Mouse (Mus musculus) E14TG2a.4 (cell line): ENCODE results near the gene Irx5.
A peak's percentile ranks its signal among the peaks of the same experiment; 100 is the strongest.

ENCODE experiments used
- H3K27me3 ChIP-seq: 2 replicates; pipeline ENCODE4 v1.6.1; 2014; ENCODE audit warnings: low read length, control low read depth; ENCODE audit not compliant: insufficient read depth
- H3K36me3 ChIP-seq: 2 replicates; pipeline ENCODE4 v1.6.1; 2014; ENCODE audit warnings: low read length, control low read depth; ENCODE audit not compliant: insufficient read depth
- H3K4me1 ChIP-seq: replicated peaks from 2 replicates; pipeline ENCODE4 v1.6.1; 2014; ENCODE audit warnings: low read depth, low read length, control low read depth
- H3K4me3 ChIP-seq: replicated peaks from 2 replicates; pipeline ENCODE4 v1.5.1; 2014; ENCODE audit warnings: mild to moderate bottlenecking, low read length
- H3K9me3 ChIP-seq: 2 replicates; pipeline ENCODE4 v1.6.1; 2014; ENCODE audit warnings: low read length, control low read depth
- CTCF ChIP-seq: conservative IDR thresholded peaks from 2 replicates; pipeline ENCODE4 v1.5.1; 2014; ENCODE audit warnings: low read length
- NANOG ChIP-seq: IDR thresholded peaks from 2 replicates; pipeline ENCODE4 v1.6.1; 2014; ENCODE audit warnings: borderline replicate concordance, low read length, mixed read lengths
- POU5F1 ChIP-seq: IDR thresholded peaks from 2 replicates; pipeline ENCODE4 v1.6.1; 2014; ENCODE audit warnings: low read length, borderline replicate concordance

The Irx5 gene

GRCm38 (mm10) chr8:92364776-92365240 is 7.4 kb downstream of the Irx5 start:
- Histone ChIP-seq H3K27me3 (peaks cover 92% of the 10 kb centered on the region), H3K4me1 (peaks cover 56% of the 10 kb centered on the region)

GRCm38 (mm10) chr8:92365241-92365943 is 8.0 kb downstream of the Irx5 start:
- Histone ChIP-seq H3K27me3 (peaks cover 92% of the 10 kb centered on the region), H3K4me3 (peak overlapping the region; percentile 23), H3K9me3 (no peaks in the 10 kb centered on the region), H3K36me3 (no peaks in the 10 kb centered on the region), H3K4me1 (peaks cover 56% of the 10 kb centered on the region)
- TF ChIP-seq NANOG (no peak), CTCF (no peak), POU5F1 (no peak)

More at GRCm38 (mm10) chr8:92364776-92365240, 7.4 kb downstream of the Irx5 start:
- Histone ChIP-seq H3K4me3 (0 out of 2 replicates have a peak overlapping the region, but pooled peaks have one; percentile 23), H3K36me3 (no peaks in the 10 kb centered on the region), H3K9me3 (no peaks in the 10 kb centered on the region)
- no peak for TF ChIP-seq POU5F1
- no peak for TF ChIP-seq NANOG
- TF ChIP-seq CTCF = no peak

- no peak for TF ChIP-seq CTCF
- TF ChIP-seq POU5F1 = no peak
- TF ChIP-seq NANOG = no peak
- Histone ChIP-seq H3K4me1 (peaks cover 53% of the 10 kb centered on the region), H3K27me3 (peaks cover 89% of the 10 kb centered on the region), H3K9me3 (no peaks in the 10 kb centered on the region), H3K36me3 (no peaks in the 10 kb centered on the region), H3K4me3 (peak overlapping the region; percentile 43)
Observed at GRCm38 (mm10) chr8:92365944-92366735, 8.7 kb downstream of the Irx5 start.

GRCm38 (mm10) chr8:92366736-92367267 is 9.4 kb downstream of the Irx5 start:
- H3K27me3 ChIP-seq = peaks cover 87% of the 10 kb centered on the region
- TF ChIP-seq NANOG (no peak), CTCF (peak; percentile 31)
- peak overlapping the region; percentile 43; the same call in 1 of the 2 replicates for H3K4me3 ChIP-seq
- H3K36me3 ChIP-seq = no peaks in the 10 kb centered on the region
- no peaks in the 10 kb centered on the region for H3K9me3 ChIP-seq
- H3K4me1 ChIP-seq = peaks cover 48% of the 10 kb centered on the region

- no peaks in the 10 kb centered on the region for H3K36me3 ChIP-seq
- no peak overlapping the region for H3K4me3 ChIP-seq
- no peaks in the 10 kb centered on the region for H3K9me3 ChIP-seq
- no peaks in the 10 kb centered on the region for H3K4me1 ChIP-seq
- TF ChIP-seq CTCF (no peak), NANOG (no peak), POU5F1 (no peak)
- H3K27me3 ChIP-seq = peaks cover 15% of the 10 kb centered on the region
Observed at GRCm38 (mm10) chr8:92379524-92379923, 22.1 kb downstream of the Irx5 start.

DNA sequence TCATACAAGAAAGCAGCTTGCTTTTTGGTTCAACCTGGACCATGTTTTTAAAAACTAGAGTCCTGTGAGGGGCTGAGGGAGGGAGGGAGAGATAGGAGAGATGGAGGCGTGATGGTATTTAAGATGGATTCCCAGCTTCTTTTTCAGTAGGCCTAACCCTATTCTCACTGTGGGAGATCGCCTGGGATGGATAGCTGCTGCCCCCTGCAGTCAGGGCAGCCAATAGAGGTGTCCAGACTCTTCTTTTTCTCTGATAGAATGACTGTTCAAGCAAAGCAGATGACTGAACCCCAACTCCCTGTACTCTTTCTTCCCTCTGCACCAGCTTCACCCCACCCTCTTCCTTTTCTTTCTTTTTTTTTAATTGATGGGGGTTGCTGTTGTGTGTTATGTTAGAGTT is 23.1 kb downstream of the Irx5 start:
- TF ChIP-seq POU5F1 (no peak), NANOG (no peak), CTCF (no peak)

DNA sequence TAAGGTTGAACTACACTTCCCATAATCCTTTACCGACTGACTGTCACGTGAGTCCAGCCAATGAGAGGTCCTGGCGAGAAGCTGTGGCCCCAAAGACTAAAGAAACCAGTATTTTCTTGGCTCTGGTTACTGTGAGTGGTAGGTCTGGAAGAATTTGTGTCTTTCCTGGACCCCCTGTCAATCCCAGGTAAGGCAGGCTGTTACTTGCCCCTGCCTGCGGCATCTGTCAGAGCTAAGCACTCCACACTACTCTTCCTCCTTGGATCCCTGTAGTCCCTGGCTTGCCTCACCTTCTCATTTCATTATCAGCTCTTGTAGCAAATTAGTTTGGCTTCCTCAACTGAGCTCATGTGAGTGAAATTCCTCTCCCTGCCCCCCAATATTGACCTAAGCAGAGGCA is 30.5 kb downstream of the Irx5 start:
- no peaks in the 10 kb centered on the region for H3K9me3 ChIP-seq
- no peak for TF ChIP-seq POU5F1
- no peak for TF ChIP-seq NANOG
- TF ChIP-seq CTCF = no peak
- H3K4me3 ChIP-seq = no peak overlapping the region
- H3K4me1 ChIP-seq = no peaks in the 10 kb centered on the region
- H3K27me3 ChIP-seq = 0 out of 2 replicates have a peak, but pooled peaks cover 7% of the 10 kb centered on the region
- H3K36me3 ChIP-seq = no peaks in the 10 kb centered on the region

More for the DNA sequence above, 23.1 kb downstream of the Irx5 start:
- Histone ChIP-seq H3K36me3 (no peaks in the 10 kb centered on the region), H3K9me3 (no peaks in the 10 kb centered on the region), H3K4me1 (no peaks in the 10 kb centered on the region), H3K4me3 (no peak overlapping the region), H3K27me3 (peaks cover 17% of the 10 kb centered on the region)

DNA sequence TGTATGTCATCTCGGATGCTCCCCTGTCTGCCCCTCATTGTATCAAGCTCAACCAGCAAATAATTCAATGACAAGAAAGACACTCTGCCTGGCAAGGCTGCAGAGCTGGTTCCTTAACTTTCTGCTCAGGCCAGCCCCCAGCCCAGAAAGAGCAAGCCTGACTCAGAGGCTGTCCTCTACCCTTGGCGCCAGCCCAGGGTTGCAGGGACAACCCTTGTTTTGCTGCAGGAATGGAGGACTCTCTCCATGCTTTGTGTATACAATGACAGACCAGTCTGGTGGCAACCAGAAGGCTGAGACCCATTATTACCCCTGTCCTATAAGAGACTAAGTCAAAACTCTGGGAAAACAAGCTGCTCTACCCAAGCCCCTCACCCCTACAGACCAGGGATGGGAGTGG is 46.8 kb downstream of the Irx5 start:
- no peak for TF ChIP-seq NANOG
- no peak for TF ChIP-seq POU5F1
- TF ChIP-seq CTCF = no peak
- no peaks in the 10 kb centered on the region for H3K4me1 ChIP-seq
- no peaks in the 10 kb centered on the region for H3K36me3 ChIP-seq
- no peaks in the 10 kb centered on the region for H3K9me3 ChIP-seq
- H3K27me3 ChIP-seq = no peaks in the 10 kb centered on the region
- no peak overlapping the region for H3K4me3 ChIP-seq
